Mouse (Mus musculus) frontal cortex, postnatal 36 days (tissue): ENCODE measurements around the gene Daxx.
"Not testable (repeated sequence)": the region's sequence is repeated elsewhere in the genome, so short reads cannot be mapped to it uniquely, and the experiment has no call there.

Experiments used
- DNase-seq, 2 experiments: peaks; one replicate each; pipeline ENCODE4 v3.0.0; 2022; ENCODE audit warnings: low spot score in 2 of 2

The Daxx gene

DNA sequence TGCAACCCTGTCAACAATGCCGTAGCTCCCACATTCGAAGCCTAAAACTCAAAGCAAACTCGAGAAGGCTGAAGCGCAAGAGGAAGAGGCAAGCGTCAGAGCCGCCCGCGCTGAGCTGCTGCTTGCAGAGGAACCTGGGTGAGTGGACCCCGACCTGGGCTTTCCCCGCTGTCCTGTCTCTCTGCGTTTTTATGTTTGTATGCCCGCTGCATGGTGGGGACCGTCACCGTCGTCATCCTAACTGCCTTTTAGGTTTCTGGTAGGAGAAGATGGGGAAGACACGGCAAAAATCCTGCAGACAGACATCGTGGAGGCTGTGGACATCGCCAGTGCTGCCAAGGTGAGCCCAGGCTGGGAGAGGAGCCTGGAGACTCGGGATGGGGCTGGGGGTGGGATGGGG lies 32.2 kb downstream of the Daxx start:
- no peak for DNase-seq

DNA sequence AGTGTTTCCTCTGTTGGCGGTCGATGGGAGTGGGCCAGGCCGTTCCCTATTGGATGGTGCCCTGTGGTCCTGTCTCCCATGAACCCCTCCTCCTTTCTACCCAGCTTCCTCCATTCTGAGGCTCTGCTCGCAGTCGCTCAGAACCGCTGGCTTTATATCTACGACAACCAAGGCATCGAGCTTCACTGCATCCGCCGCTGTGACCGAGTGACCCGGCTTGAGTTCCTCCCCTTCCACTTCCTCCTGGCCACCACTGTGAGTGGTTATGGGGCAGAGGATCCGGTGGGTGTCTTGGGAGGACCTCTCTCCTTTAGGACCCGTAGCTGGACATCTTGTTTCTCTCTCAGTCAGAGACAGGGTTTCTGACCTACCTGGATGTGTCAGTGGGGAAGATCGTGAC lies 34.2 kb downstream of the Daxx start:
- DNase-seq: no peak

DNA sequence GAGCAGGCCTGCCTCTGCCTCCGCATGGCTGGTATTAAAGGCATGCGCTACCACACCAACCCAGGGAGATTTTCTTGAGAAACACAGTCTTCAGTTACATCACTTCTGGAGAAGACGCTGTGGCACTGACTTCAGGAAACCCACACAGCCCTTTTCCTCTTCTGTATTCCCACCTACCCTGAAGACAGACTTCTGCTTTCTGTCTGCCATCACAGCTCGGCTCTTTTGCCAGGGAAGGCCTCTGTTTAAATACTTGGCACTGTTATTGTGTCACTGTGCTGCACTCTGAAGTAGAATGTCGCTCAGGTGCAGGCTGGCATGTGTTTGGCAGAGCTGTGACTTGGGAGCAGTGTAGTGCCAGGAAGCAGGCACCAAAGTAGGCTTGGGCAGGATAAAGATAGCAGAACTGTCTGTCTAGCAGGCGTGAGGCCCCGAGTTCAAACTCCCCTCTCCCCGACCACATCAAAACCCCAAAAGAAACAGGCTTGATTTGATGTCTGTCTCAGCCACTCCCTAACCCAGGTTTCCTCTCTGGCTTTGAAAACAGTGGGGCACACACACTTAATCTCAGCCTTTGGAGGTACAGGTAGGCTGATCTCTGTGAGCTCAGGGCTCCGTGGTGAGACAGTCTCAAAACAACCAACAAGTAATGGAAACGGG lies 38.3 kb downstream of the Daxx start:
- peak in 1 of 2 experiments; percentile 39 for DNase-seq

DNA sequence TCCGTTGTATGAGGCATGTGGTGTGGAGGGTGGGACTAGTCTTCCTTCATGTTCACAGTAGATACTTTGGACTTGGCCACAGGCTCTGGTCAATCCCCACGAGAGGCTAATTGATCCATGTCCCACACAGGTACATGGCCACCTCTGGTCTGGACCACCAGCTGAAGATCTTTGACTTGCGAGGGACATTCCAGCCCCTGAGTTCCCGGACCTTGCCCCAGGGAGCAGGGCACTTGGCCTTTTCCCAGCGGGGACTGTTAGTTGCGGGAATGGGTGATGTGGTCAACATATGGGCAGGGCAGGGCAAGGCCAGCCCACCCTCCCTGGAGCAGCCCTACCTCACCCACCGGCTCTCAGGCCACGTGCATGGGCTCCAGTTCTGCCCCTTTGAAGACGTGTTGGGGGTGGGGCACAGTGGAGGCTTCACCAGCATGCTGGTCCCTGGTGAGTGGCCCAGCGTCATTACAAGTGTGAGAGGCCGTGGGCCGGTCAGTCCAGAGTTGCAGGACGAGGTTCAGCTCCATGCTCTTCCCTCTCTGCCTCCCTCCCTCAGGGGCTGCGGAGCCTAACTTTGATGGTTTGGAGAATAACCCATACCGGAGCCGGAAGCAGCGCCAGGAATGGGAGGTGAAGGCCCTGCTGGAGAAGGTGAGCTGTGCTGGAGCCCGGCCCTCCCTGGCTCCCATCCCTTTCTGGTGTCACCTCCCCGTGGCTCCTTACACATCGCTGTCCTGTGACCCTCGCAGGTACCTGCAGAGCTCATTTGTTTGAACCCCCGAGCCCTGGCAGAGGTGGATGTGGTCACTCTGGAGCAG lies 39.1 kb downstream of the Daxx start:
- no peak for DNase-seq

DNA sequence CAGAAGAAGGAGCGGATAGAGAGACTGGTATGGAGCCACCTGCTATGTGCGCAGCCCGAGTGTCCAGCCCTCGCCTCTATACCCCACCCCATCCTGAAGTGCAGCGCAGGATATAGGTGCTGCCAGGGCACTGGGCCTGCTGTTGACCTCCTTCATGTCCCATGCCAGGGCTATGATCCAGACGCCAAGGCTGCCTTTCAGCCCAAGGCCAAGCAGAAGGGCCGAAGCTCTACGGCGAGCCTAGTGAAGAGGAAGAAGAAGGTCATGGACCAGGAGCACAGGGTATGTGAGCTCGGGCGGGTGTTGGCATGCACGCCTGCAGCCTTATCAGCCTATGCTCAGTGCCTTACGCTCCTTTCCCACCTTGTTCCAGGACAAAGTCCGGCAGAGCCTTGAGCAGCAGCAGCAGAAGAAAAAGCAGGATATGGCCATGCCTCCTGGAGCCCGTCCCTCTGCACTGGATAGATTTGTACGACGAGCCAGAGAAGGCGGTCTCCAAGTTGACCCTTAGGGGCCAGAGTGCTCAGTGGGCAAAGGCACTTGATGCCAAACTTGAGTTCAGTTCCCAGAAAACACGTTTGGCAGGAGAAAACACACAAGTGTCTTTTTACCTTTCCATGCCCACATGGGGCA lies 39.8 kb downstream of the Daxx start:
- no peak for DNase-seq

DNA sequence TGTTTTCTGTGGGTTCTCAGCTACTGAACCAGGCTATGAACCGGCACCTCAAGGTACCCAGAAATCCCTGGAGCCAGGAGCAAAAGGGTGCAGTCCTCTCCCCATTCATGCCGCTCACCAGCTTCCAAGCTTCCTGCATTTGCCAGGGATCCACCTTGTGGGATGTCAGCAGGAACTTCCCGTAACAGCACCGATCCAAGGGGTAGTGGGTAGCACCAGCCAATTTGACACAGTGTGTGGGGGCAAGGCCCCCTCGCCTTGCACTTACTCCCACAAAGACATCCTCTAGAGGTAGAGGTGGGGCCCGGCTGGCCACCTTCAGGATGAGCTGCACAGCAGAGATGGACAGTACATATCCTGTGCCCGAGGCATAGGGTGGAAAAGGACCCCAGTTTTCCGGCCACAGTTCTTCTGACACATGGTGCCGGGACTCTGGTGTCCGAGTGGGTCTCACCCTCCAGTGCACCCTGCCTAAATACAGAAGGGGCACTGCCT lies 41.0 kb downstream of the Daxx start:
- DNase-seq: no peak

DNA sequence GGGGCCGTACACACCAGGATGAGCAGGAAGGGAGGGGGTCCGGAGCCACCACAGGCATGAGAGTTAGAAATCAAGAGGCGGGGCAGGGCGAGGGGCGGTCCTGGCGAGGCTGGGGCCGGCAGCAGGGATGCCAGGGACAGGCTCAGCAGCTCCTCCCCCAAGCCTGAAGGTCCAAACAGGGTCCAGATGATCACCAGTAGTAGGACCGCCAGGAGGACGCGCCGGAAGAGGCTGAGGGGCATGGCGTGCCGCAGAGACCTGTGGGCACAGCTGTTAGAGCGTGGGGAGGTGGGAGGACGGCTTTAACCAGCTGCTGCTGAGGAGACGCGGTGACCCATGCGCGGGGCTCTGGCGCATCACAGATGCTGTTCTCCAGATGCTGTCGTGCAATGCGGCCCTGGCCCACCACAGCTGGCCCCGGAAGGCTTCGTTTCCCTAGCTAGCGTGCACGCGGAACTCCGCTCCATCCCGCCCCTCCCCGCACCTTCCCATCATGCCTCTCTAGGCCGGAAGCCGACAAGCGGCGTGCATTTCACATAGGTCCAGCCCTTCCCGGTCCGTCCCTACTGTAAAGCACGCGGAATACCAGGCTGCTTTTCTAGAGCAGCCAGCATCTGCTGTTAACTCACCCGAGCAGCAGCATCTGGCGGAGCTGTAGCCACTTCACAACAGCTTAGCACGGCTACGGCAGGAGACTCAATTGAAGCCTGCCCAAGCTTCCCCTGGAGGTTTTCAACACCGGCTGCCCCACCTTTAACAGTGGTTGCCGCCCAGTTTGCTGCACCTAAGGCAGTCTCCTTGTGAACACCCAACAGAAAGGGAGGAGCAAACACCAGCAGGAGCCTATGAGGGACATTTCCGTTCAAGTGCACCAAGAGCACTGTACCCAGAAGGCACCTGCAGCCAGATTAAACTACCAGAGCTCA lies 42.1 kb downstream of the Daxx start, which contains the start of gene B3galt4:
Gene B3galt4 (minus strand): TSS at position 468 of the 926 bp plus-strand sequence.
- peak; percentile 78 to 79 for DNase-seq

DNA sequence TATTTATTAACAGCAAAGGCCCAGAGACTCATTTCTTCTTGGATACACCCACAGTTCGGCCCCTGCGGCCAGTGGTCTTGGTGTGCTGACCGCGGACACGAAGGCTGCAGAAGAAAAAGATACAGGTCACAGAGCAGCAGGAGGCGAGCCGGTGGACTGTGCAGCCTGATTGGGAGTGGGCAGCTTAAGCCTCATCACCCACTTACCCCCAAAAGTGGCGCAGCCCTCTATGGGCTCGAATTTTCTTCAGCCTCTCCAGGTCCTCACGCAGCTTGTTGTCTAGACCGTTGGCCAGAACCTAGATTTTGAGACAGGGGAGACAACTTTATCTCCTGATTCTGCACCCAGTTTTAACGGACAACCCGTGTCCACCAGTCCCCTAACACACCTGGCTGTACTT lies 42.8 kb downstream of the Daxx start:
- not testable (repeated sequence) for DNase-seq

DNA sequence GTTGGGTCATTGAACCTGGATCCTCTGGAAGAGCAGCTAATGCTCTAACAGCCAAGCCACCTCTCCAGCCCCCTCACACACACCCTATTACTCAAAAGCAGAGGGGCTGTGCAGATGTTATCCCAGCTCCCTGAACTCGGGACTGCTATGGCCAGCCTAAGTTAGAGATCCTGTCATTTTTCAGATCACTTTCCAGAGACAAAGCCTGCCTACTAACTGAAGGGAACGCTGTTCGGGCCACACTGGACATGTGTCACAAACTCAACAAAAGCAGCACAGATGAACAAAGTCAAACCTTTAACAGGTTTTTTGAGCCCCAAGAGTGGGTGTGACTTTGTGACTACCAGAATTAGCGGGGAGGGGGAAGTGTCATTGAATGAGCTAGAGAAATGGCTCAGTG lies 43.7 kb downstream of the Daxx start:
- no peak for DNase-seq

DNA sequence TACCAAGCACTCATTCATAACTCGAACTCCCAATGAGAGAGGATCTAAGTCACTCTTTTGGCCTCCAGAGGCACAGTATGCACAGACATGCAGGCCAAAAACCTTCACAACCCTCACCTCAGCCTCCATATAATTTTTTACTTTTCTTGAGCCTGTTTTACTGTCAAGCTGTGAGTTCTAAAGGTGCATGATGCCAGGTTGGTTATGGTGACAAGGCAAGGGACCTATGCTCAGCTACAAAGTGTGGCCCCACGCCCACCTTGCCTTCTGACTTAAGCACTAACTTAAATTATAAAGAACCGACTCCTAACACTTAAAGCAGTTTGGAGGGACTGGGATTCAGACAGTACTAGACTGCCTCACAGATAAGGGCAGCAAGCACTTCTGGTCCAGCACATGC lies 44.1 kb downstream of the Daxx start:
- no peak for DNase-seq

DNA sequence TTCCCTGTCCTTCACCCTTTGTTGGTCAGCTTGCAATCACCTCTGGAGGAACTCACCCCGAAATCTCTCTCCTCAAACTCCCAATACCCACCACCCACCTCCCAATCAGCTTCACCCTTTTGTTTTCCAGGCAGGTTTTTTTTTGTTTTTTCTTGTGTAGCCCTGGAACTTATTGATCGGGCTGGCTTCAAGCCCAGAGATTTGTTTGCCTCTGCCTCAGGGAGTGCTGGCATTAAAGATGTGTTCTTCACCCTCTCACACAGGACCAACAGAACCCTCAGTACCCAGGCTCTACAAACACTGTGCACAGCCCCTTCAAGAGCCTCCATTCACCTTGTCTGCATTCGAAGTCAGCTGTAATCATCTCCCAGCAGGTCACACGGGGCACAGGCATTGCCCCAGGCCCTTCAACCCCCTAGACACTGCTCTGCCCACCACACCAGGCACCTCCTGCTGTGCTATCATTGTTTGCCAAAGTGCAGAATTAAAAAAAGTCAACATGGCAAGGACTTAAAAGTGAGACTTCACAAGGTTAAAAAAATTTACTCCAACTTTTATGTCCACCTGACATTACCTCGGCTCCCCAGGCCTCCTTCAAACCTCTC lies 44.8 kb downstream of the Daxx start:
- no peak for DNase-seq

DNA sequence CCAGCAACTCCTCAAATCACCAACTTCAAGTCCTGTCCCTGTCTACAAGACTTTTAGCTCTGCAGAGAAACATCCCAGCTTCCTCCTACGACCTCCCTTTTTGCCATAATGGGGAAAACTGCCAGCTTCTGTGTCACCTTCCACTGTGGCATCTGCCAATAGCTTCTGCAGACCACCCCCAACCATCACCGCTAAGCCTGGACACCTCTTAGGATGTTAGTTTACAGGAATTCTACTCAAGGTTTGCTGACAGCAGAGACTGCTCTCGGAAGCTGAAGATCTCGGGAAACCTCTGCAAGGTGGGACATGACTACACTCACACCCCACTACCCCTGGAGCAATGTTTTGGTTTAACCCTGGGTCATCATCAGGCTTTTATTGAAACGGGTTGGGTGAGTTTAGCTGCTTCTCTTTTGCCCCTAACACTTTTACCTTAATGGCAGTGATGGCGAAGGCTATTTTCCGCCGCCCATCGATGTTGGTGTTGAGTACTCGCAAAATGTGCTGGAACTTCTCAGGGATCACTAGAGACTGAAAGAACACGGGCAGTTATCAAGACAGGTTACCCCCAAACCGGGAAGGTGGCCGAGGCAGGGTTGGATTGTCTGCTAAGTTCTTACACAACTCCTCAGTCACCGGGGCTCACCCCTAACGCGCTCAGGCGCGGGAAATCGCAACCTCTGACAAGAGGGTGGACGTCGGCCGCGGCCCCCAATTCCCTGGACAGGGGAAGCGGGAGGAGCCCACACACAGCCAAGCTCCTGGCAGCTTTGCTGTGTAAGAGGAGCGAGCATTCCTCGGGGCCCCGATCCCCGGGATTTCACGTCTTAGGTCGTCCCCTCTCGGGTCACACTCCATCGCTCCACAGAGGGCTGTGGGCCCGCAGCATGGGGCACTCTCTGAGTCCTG lies 45.7 kb downstream of the Daxx start:
- no peak for DNase-seq

DNA sequence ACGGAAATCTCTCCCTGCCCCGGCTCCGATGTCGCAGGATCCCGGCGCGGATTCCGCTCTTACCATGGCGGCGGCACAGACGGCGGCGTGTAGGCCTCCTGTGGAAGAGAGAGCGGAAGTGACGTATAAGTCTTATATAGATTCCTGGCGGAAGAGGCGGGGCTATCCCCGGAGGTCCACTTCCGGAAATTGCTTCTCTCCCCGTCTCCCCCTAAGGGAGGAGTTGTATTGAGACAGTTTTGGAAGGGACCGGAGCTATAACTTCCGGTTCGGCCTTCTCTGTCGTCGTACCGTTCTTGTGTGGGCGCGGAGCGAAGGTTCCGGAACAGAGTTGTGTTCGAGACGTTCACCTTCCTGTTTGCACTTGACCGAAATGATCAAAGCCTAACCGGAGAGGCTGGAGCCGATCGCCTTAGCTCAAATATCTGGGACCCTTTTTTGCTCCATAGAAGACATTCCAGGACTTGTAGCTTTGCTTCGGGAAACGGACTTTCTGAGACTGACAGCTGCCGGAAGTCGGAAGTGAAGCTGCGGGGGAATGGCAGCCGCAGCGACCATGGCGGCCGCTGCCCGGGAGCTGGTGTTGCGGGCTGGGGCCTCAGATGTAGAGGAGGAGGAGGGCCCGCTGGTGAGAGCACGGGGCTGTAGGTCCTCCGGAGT lies 46.5 kb downstream of the Daxx start, which contains the start of the genes Vps52 and Rps18:
Gene Vps52 (plus strand): TSS at position 258 of the 660 bp plus-strand sequence.
Gene Rps18 (minus strand): TSS at position 447 of the 660 bp plus-strand sequence.
- peak; percentile 93 to 98 for DNase-seq

DNA sequence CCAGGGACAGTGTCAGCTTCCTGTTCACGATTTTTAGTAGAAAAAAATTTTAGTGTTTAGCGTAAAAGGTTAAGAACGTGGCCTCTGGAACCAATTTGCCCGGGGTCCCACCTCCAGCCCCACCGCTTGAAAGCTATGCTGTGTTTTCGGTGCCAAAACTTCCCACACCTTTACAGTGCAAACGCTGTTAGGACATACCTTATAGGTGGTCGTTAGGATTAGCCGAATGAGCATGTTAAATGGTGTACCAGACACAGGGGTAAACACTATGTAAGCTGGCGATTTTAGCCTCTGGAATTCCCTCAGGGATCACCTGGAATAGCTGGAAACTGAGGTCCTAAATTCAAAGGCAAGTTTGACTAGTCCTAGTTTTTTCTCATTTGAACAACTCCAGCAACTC lies 47.1 kb downstream of the Daxx start:
- no peak for DNase-seq

DNA sequence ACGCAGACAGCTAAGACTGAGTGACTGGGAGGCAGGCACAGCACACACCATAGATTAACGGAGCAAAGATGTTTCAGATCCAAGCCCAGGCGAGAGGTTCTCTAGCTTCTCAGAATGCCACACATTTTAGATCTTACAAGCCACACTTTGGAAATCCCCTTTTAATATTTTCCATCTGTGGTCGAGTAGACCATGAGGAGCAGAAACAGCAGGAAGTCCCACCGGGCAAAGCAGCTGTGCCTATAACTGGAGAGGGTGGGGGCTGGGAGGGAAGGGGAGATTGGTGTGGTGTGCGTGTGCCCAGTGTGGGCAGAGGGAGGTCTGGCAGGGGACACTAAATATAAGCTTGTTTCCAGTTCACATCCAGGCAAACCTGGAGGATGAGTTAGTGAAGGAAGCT lies 48.3 kb downstream of the Daxx start:
- DNase-seq: no peak

DNA sequence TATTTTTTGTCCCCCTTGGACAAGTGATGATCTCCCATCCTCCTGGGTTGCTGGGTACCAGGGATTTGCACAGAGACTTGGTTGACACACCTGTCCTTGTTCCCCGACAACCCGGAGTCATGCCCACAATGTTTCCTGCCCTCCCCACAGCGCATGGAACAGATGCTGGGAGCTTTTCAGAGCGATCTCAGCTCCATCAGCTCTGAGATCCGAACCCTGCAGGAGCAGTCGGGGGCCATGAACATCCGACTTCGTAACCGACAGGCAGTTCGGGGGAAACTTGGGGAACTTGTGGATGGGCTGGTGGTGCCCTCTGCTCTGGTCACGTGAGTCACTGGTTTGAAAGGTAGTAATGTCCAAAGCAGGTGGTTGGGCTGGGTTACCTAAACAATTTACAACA lies 49.2 kb downstream of the Daxx start:
- DNase-seq: no peak

DNA sequence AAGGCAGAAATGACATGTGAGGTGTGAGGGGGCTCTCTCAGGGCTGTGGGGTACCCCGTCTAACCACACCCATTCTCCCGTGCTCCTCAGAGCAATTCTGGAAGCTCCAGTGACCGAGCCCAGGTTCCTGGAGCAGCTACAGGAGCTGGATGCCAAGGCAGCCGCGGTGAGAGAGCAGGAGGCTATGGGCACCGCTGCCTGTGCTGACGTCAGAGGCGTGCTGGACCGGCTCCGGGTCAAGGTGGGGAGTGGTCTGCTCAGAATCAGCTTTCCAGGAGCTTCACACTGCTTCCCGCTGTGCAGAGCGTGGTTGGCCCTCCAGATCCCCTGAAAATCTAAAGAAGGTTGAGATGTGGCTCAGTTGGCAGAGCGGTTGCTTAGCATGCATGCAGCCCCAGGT lies 49.9 kb downstream of the Daxx start:
- no peak for DNase-seq

DNA sequence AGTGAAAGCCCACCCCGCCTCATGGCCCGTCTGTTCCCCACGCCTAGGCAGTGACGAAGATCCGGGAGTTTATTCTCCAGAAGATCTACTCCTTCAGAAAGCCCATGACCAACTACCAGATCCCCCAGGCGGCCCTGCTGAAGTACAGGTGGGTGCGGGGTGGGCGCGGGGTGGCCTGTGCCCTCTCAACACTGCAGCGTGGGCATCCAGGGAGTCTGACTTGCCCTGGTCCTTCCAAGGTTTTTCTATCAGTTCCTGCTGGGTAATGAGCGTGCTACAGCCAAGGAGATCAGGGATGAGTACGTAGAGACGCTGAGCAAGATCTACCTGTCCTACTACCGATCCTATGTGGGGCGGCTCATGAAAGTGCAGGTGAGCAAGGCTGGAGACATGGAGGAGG lies 50.7 kb downstream of the Daxx start:
- no peak for DNase-seq

DNA sequence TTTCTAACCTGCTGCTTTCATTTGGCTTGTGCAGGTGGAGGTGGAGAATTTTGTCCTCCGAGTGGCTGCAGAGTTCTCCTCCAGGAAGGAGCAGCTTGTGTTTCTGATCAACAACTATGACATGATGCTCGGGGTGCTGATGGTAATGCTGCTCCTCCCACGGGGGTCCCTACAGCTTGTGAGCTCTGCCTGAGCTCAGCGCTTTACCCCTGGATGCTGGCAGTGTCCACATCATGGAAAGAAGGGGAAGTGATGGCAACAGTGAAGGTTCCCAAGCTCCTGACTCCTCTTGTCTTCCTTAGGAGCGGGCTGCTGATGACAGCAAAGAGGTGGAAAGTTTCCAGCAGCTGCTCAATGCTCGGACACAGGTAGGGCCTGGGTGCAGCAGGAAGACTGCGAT lies 53.7 kb downstream of the Daxx start:
- no peak for DNase-seq
